Mouse (Mus musculus) limb, embryonic 14.5 days (tissue): Measurements from ENCODE around the gene Fer1l4. TPM values are rescaled to one million over a fixed set of nuclear protein-coding genes. Genes with fewer than 3 reads are reported as not detected.

ENCODE experiments used
- ATAC-seq: fragments of 200-750 bp; cut with Nextera tagmentation; 2 replicates; pipeline ENCODE4 v1.8.0; 2017; ENCODE audit warnings: low read depth, moderate number of reproducible peaks, moderate TSS enrichment; ENCODE audit not compliant: low FRiP score
- DNase-seq: peaks from one replicate; pipeline ENCODE4 v3.0.0-alpha.2; 2015; ENCODE audit warnings: low spot score
- H3K27ac ChIP-seq: fragments of 300-500 bp; sonication (generic); replicated peaks from 2 replicates; pipeline ENCODE4 v1.5.1; 2014; ENCODE audit warnings: low read depth, mild to moderate bottlenecking, low read length, moderate library complexity, mixed read lengths
- H3K27me3 ChIP-seq: fragments of 300-500 bp; sonication (generic); 2 replicates; pipeline ENCODE4 v1.6.1; 2014; ENCODE audit warnings: low read length, mixed read lengths; ENCODE audit not compliant: control insufficient read depth, insufficient read depth
- H3K36me3 ChIP-seq: fragments of 300-500 bp; sonication (generic); 2 replicates; pipeline ENCODE4 v1.6.1; 2014; ENCODE audit warnings: mild to moderate bottlenecking, low read length, moderate library complexity, mixed read lengths; ENCODE audit not compliant: control insufficient read depth, insufficient read depth
- H3K4me1 ChIP-seq: fragments of 300-500 bp; sonication (generic); 2 replicates; pipeline ENCODE4 v1.6.1; 2014; ENCODE audit warnings: antibody characterized with exemption, low read length, mixed read lengths; ENCODE audit not compliant: control insufficient read depth, insufficient read depth
- H3K4me2 ChIP-seq: fragments of 300-500 bp; sonication (generic); replicated peaks from 2 replicates; pipeline ENCODE4 v1.6.1; 2014; ENCODE audit warnings: low read depth, mild to moderate bottlenecking, low read length, moderate library complexity; ENCODE audit not compliant: severe bottlenecking
- H3K4me3 ChIP-seq: fragments of 300-500 bp; sonication (generic); replicated peaks from 2 replicates; pipeline ENCODE4 v1.5.1; 2014; ENCODE audit warnings: low read length
- H3K9ac ChIP-seq: fragments of 300-500 bp; sonication (generic); 2 replicates; pipeline ENCODE4 v1.6.1; 2014; ENCODE audit warnings: mild to moderate bottlenecking, low read depth, low read length, moderate library complexity; ENCODE audit not compliant: severe bottlenecking
- H3K9me3 ChIP-seq: fragments of 300-500 bp; sonication (generic); 2 replicates; pipeline ENCODE4 v1.6.1; 2016; ENCODE audit warnings: low read length; ENCODE audit not compliant: control insufficient read depth
- POLR2A ChIP-seq: fragments of 200-500 bp; IDR thresholded peaks from 2 replicates; pipeline ENCODE4 v1.8.0; 2012; ENCODE audit warnings: inconsistent platforms, mild to moderate bottlenecking, moderate library complexity, borderline replicate concordance; ENCODE audit not compliant: insufficient read depth, insufficient read length; ENCODE audit errors: extremely low read depth
- WGBS: fragments of 180-500 bp; shearing (Covaris S2); extraction: QIAGEN DNeasy Blood & Tissue Kit; methylation state at CpG from one replicate; pipeline ENCODE4 v1.1.7; 2014; 5-methylcytosine and 5-hydroxymethylcytosine counted together
- polyA plus RNA-seq, 2 experiments: library from polyadenylated mRNA; depleted of rRNA in 1 of 2; stranded (reverse) in 1 of 2; unstranded in 1 of 2; fragments of >200 nt; fragmentation: Nextera tagmentation in 1 of 2; extraction: Ambion mirVana in 1 of 2; gene quantifications; 2 replicates each; pipeline versions ENCODE4 v1.2.1 to v1.2.3; 2012 to 2014

Gene Fer1l4
- polyA plus RNA-seq, 2 experiments = 0.11 TPM; not detected in 1

DNA sequence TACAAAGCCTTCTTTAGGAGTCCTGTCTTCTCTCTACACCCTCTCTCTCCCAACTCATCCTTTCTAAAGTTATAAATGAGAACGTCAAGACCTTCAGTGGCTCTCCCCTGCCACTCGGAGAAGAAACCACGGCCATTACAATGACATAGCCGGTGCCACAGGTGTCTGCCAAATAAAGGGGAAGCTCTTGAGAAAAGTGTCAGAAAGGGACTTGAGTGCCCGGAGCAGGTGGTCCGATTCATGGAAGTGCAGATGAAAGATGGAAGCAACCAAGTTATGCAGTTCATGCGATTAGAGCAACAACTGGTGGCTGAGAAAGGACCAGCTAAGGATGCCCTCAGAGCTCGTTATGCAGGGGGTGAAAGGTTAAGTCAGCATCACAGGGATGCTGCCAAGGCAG lies 9.8 kb downstream of the Fer1l4 start:
- Histone ChIP-seq H3K4me2 (no peak overlapping the region), H3K27me3 (no peaks in the 10 kb centered on the region), H3K9me3 (no peaks in the 10 kb centered on the region), H3K9ac (no peak overlapping the region), H3K27ac (no peak overlapping the region), H3K4me1 (no peaks in the 10 kb centered on the region), H3K36me3 (no peaks in the 10 kb centered on the region), H3K4me3 (no peak overlapping the region)
- ATAC-seq (no peak), DNase-seq (no peak)
- WGBS = 83% methylated on average over 8 of the region's 8 CpGs
- no peak for TF ChIP-seq POLR2A

DNA sequence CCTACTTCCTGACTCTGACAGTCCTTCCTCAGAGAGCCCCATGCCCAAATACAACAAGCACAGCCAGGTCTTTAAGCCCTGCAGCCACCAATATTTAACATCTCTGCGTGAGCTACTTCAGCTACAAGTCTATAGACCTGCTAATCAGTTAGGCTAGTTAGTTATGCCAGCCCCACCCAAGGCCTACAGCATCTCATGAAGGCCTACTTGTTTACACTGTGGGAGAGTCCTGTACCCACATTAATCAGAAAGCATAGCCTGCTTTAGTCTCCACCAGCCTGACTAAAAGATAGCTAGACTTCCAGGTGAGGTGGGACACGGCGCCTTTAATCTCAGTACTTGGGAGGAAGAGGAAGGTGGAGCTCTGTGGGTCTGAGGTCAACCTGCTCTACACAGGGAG lies 13.4 kb downstream of the Fer1l4 start:
- no peak for TF ChIP-seq POLR2A
- no peaks in the 10 kb centered on the region for H3K9me3 ChIP-seq
- 89% methylated on average over 3 of the region's 3 CpGs for WGBS
- DNase-seq (no peak), ATAC-seq (no peak)
- no peak overlapping the region for H3K27ac ChIP-seq
- H3K27me3 ChIP-seq = no peaks in the 10 kb centered on the region
- H3K4me1 ChIP-seq = no peaks in the 10 kb centered on the region
- no peak overlapping the region for H3K4me3 ChIP-seq
- H3K9ac ChIP-seq = no peak overlapping the region
- no peak overlapping the region for H3K4me2 ChIP-seq
- H3K36me3 ChIP-seq = no peaks in the 10 kb centered on the region

DNA sequence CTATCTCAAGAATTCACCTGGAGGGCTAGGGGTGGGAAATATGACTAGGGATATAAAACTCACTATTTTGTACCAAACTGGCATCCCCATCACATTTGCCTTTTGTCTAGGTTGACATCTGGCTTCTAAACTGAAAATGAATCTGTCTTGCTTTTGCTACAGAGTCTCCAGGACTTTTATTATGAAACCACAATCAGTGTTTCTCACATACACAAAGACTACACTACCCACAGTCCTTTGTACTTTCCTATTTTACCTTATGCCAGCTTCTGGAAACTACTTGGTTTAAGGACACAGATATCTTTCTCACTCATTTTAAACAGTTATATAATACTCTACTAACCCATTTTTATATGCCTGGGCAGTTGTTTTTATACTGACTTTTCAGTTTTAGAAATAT lies 27.3 kb downstream of the Fer1l4 start:
- Histone ChIP-seq H3K9ac (no peak overlapping the region), H3K4me2 (no peak overlapping the region), H3K9me3 (no peaks in the 10 kb centered on the region), H3K4me3 (no peak overlapping the region), H3K36me3 (no peaks in the 10 kb centered on the region), H3K4me1 (no peaks in the 10 kb centered on the region), H3K27me3 (no peaks in the 10 kb centered on the region), H3K27ac (no peak overlapping the region)
- no peak for TF ChIP-seq POLR2A
- no peak for ATAC-seq
- DNase-seq = no peak

- ATAC-seq (no peak), DNase-seq (no peak)
- peaks cover 33% of the 10 kb centered on the region for H3K36me3 ChIP-seq
- 90% methylated on average over 2 of the region's 2 CpGs for WGBS
- no peaks in the 10 kb centered on the region for H3K27me3 ChIP-seq
- H3K27ac ChIP-seq = no peak overlapping the region
- no peak overlapping the region for H3K9ac ChIP-seq
- H3K4me3 ChIP-seq = no peak overlapping the region
- no peak for TF ChIP-seq POLR2A
- H3K4me2 ChIP-seq = no peak overlapping the region
- no peaks in the 10 kb centered on the region for H3K4me1 ChIP-seq
- no peaks in the 10 kb centered on the region for H3K9me3 ChIP-seq
Observed at GRCm38 (mm10) chr2:156021765-156022164, 31.0 kb downstream of the Fer1l4 start.

GRCm38 (mm10) chr2:156021219-156021618 lies 31.5 kb downstream of the Fer1l4 start:
- ATAC-seq = no peak

DNA sequence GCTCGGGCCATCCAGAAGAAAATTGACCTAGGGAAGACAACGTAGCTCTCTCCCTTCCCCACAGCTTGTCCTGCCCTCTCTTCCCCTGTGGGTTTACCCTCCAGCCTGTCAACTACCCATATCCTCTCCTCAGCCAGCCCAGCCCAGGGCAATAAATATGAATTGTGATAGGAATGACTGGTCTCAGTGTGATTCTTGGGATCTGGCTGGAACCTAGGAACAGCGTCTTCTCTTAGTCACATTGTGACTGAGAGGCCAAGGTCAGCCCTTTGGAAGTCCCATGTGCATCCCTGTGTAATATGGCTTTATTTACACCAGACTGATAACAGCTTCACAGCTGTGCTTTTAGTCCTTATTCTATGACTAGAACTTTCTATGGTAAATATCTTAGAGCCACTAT lies 34.6 kb downstream of the Fer1l4 start:
- Histone ChIP-seq H3K27ac (no peak overlapping the region), H3K4me3 (no peak overlapping the region), H3K4me1 (no peaks in the 10 kb centered on the region), H3K9ac (no peak overlapping the region), H3K27me3 (no peaks in the 10 kb centered on the region), H3K4me2 (no peak overlapping the region), H3K36me3 (peaks cover 68% of the 10 kb centered on the region), H3K9me3 (no peaks in the 10 kb centered on the region)
- 91% methylated on average over 3 of the region's 3 CpGs for WGBS
- no peak for ATAC-seq
- no peak for TF ChIP-seq POLR2A
- no peak for DNase-seq

More at GRCm38 (mm10) chr2:156021219-156021618, 31.5 kb downstream of the Fer1l4 start:
- Histone ChIP-seq H3K27ac (no peak overlapping the region), H3K4me3 (no peak overlapping the region), H3K36me3 (peaks cover 39% of the 10 kb centered on the region), H3K4me2 (no peak overlapping the region), H3K4me1 (no peaks in the 10 kb centered on the region), H3K27me3 (no peaks in the 10 kb centered on the region), H3K9ac (no peak overlapping the region), H3K9me3 (no peaks in the 10 kb centered on the region)
- DNase-seq = no peak
- no peak for TF ChIP-seq POLR2A
- WGBS = 86% methylated on average over 8 of the region's 8 CpGs
